Mouse (Mus musculus) lung, postnatal 36 days (tissue): ENCODE measurements at regions not wholly inside any gene's neighbourhood (a gene's known extent, or its start where the extent isn't known, plus 50 kb on each side); places are given as distances from the start of the nearest gene placed in this dataset.
A peak's percentile ranks its signal among the peaks of the same experiment; 100 is the strongest.

Experiments
- DNase-seq: peaks from one replicate; pipeline ENCODE4 v3.0.0; 2022; ENCODE audit warnings: mixed read lengths

DNA sequence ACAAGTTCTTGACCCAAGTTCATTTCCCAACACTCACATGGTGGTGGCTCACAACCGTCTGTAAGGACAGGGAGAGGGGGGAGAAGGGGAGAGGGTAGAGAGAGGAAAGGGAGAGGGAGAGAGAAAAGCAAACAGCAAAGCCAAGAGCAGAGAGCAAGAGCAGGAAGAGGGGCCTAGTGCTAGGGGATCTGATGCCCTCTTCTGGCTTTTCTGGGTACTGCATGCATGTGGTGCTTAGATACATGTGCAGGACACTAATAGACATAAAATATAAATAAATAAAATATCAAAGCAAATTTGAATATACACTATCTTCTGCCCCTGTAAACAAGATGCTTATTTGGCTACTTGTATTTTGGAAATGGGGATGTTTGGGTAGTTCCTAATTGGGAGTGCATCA is 91.2 kb downstream of the Rnf138rt1 start:
- DNase-seq, result peak; percentile 51
